Mouse (Mus musculus) 416B (cell line): ENCODE results near the gene Clic6.
A peak's percentile ranks its signal among the peaks of the same experiment; 100 is the strongest.
"Not testable (repeated sequence)": the region's sequence is repeated elsewhere in the genome, so short reads cannot be mapped to it uniquely, and the experiment has no call there.

Experiments used
- DNase-seq: peaks from one replicate; pipeline ENCODE4 v3.0.0; 2011; ENCODE audit warnings: low read depth

Clic6 gene

DNA sequence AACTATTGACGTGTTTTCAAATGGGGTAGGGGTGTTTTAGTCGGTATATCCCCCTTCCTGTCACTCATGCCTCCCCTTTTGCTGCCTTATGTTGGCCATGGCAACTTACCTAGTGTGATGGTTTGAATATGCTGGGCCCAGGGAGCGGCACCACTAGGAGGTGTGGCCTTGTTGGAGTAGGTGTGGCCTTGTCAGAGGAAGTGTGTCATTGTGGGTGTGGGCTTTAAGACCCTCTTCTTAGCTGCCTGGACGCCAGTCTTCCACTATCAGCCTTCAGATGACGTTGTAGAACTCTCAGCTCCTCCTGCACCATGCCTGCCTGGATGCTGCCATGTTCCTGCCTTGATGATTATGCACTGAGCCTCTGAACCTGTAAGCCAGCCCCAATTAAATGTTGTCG is 14.8 kb upstream of the Clic6 start, which contains the start of gene Rcan1:
Gene Rcan1 (minus strand): TSS at position 162 of the 400 bp plus-strand sequence.
- no peak for DNase-seq

DNA sequence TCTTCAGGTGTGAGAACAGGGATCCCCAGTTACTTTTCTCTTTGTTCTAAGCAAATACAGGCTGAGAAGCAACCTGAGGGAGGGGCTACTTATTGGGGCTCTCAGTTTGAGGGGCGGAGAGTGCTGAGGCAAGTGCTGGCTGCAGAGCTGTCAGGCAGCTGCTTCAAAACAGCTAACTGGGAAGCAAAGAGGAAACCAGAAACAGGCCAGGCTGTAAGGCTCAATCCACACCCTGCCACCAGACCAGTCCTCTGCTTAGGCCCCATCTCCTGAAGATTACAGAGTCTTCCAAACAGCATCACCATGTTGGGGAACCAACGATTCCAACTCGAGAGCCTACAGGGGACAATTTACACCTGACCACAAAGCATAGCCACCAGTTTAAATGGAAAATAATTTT is 12.6 kb upstream of the Clic6 start:
- DNase-seq, result no peak

GRCm38 (mm10) chr16:92475093-92475860 is 10.3 kb upstream of the Clic6 start:
- peak; percentile 56 for DNase-seq

GRCm38 (mm10) chr16:92478561-92479150 is 6.9 kb upstream of the Clic6 start:
- DNase-seq, result peak; percentile 47

DNA sequence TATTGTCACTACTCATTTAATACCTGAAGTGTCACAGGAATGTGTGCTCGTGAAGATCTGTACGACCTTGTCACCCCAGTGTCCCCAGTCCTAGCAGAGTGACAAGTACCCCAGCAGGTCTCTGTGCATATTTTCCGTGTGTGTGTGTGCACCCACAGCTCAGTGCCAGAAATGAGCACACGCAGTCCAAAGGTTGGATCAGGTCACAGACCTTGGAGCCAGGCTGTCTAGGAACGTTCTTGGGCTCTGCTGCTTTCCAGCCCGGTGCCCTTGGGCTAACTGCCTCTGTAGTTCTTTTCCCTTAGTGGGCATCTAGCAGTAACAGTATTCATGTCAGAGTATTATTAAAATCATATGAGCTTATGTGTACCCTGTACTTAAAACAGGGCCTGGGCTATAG is 1.6 kb downstream of the Clic6 start:
- no peak for DNase-seq

DNA sequence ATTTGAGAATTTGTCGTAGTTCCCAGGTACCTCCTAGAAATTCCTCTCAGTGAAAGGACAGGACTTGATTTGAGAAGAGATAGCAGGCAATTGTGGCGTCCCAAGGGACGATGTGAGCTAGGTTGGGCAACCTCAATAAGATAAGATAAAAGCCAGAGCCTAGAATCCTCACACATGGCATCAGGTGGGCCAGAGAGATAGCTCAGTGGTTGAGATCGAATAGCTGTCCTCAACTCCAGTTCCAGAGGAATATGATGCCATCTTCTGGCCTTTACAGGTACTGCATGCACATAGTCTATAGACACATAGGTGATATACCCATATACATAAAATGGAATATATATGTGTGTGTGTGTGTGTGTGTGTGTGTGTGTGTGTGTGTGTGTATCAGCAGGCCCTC is 2.0 kb downstream of the Clic6 start:
- DNase-seq, result peak; percentile 73

GRCm38 (mm10) chr16:92488456-92488855 is 2.9 kb downstream of the Clic6 start:
- DNase-seq, result no peak

DNA sequence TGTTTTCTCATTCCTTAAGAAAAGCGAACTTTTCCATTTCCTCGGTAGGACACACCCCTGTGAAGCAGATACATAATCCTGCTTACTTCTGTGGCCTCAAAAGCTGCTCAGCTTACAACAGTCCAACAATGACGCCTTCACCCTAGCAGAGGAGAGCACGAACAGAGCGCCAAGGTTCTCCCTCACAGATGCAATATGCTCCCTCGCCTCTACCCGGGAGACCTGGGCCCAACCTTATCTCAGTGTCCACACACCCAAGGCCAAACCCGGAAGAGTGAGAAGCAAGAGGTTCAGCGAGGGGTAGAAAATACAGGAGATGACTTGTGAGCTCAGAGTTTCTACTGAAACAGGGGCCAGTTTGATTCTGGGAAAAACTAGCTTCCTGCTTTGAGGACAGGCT is 3.8 kb downstream of the Clic6 start:
- DNase-seq, result no peak

DNA sequence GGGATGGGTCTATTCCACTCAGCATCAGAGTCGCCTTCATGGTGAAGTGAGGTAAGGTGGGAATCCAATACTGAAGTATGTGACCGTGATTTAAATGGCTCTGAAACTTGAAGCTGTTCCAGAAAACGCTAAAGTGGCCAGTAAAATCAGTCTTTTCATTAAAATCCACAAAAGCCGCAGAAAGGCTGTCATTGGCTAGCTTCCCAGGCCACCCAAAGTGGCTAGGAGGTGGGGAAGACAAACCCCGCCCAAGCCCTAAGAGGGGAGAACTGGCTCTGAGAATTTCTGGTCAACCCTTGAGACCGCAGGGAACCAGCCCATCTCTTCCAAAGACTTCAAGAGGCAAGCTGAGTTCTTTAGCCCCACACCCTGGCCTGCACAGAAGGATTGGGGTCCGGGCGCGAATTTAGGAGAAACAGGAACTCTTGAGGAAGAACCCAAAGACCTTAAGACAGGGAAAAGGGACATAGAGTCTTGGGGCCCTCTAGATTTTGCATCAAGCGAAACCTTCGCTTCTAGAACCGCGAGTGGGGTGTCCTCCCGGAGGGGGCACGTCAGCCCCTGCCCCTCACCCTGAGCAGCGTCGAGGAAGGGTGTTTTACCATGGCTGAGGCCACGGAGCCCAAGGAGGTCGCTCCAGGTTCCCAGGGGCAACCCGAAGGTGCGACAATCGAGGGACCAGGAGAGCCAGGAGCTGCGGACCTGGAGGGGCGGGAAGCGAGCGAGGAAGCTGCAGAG is 12.5 kb downstream of the Clic6 start:
- DNase-seq, result no peak

GRCm38 (mm10) chr16:92498589-92498981 is 13.0 kb downstream of the Clic6 start:
- no peak for DNase-seq

DNA sequence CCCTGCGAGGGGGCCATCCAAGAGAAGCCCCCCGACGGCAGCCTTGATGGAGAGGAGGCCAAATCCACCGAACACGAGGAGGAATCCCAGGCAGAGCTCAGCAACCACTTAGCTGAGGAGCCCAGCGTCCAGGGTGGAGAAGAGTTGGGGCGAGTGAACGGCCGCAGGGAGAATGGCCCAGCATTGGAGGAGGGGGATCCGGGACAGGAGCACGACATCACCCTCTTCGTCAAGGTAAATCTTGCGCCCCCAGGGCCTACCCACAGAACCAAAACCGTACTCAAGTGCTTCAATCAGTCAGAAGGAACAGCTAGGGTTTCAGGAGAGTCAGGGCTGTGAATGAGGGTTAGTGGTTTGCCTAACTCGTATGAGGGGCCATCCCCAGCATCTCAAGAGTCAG is 13.8 kb downstream of the Clic6 start:
- no peak for DNase-seq

DNA sequence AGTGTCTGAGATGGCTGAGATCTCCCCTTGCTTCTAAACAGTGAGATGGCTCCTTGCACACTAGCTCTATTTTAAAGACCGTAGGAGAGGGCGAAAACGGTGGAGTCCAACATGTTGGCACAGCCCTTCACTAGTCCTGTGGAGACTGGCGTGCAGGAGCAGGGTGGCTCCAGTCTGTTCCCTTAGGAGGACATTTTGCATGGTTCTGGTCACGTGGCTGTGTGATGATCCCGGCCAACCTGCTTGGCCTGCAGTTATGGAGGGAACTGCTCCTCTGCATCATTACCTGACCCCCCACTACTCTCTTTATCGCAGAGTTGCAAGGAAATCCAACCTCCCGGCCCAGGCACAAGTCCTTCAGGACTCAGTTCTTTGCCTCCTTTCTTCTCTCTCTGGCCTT is 15.0 kb downstream of the Clic6 start:
- no peak for DNase-seq

DNA sequence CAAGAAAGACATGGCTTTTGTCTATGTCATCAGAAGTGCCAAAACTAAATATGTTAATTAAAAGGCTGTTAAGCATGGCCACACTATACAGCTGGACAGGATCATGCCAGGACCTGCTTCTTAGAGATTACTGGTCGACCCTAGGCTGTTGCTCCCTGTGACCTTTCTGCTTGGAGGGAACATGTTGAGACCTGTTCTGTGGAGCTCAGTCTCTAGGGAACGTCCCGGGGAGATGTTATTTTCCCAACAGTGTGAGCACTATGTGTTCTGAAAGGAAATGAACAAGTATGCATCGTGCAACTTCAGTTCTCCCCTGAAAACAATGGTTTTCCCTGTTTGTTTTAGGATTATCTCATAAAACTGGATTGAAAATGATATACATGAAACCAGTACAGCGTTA is 17.6 kb downstream of the Clic6 start:
- DNase-seq, result no peak

GRCm38 (mm10) chr16:92507573-92507972 is 22.0 kb downstream of the Clic6 start:
- no peak for DNase-seq

DNA sequence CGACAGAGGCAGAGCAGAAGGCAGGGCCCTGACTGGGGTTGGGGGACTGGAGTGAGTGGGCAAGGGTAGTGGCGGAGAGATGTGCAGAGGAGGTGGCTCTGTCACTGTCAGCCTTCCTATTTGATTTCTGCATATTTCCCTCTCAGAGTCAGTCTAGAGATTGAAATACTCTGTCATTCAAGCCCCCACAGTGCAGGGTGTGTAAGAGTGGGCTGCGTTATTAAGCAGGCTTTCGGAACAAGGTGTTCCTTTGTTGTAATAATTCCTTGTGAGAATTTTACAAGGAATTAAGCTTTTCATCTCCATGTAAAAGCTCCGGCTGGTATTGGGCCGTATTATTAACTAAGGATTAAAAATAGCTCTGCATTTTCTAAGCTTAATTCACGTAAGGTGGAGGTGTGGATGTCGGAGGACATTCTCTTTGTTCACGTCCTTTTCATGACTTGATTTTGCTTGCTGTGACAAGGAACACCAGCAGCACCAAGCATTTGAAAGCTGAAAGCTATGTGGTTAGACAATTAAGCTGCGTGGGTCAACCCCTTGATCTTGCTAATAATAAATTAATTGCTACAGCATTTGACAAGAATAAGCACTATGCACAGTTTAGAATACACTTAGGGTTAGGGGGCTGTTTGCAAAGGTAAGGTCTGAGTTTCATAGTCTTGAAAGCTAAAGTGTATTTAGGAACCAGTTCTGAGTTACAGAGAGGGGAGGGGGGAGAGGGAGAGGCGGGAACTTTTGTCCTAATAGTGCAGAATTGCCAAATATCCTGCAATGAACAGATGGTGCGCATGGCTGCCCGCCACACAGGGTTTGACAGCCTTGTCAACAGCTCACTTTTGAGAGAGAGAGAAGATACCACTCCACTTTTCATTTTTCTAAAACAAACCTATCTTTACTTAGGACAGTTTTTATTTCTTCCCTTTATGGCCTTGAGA is 25.6 kb downstream of the Clic6 start:
- peak; percentile 45 for DNase-seq

DNA sequence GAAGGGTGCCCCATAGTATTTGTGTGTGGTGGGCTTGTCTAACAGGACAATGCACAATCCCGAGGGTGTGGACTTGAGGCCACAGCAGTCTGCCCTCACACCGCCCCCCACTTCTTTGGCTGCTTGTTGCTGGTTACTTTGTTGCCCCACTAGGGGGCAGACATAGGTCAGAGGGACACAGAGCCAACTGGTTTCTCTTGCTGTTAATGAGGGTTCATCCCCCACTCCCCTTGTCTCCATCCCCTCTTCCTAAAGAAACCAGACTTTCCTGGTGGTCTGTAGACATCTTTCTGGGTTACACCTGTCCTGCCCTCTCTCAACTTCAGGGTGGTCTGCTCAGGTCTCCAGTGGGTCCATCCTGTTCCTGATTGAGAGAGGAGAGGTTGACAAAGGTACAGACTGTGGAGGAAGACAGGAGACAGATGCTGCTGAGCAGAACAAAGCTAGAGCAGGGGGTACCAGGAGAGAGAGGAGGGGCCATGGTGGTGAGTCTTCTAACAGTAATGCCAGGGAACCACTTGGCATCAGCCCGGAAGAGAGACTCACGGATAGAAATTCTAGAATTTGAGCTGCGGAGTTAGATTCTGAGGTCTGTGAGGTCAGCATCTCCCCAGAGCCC is 26.3 kb downstream of the Clic6 start:
- peak; percentile 62 for DNase-seq

- not testable (repeated sequence) for DNase-seq
These were observed 29.4 kb downstream of the Clic6 start for GRCm38 (mm10) chr16:92514896-92515295.

DNA sequence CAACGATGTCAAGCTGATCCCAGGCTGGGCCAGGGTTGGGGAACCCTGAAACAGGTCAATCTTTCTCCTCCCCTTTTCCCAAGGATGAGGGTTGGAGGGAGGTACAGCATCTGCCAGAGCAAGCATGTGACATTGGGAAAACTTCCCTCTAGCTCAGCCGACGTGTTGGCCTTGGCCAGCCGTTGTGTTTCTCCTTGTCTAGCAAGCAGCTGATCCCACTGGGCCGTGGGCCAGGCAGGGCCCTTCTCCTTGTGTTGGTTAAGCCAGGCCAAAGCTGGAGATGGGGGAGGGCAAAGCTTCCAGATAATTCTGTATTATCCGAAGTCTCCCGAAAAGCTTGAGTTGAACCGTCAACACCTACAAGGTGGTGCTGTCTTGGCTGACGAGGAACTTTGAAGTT is 30.6 kb downstream of the Clic6 start:
- DNase-seq, result no peak

- no peak for DNase-seq
These were observed 33.2 kb downstream of the Clic6 start for GRCm38 (mm10) chr16:92518718-92519117.

- DNase-seq, result peak; percentile 71
These were observed 34.4 kb downstream of the Clic6 start for GRCm38 (mm10) chr16:92519820-92520492.

GRCm38 (mm10) chr16:92523351-92523750 is 37.8 kb downstream of the Clic6 start:
- DNase-seq, result no peak
